Mouse (Mus musculus): Measurements from ENCODE around the gene Trnp1.

DNA sequence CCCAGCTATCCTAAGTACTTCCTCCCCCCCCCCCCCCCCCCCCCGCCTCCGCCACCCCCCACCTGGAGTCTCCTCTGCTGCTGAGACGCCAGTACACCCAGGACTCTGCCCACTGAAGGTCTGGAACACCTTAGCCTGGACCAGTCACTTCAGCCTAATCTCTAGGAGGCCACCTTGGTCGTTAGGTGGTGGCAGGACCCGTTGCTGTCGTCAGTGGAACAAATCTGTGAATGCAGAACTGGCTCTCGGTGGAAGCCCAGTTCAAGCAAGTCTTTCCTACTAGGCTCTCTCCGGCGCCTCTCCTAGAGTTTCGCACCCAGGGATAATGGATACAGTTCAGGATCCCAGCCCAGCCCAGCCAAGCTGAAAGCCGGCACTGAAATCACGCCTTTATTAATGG lies 4.5 kb downstream of the Trnp1 start:
- TF ChIP-seq CTCF (IDR thresholded peaks at IDR 0.05; ENCODE audit: insufficient read depth, low read length) (no peak), POLR2A (IDR thresholded peaks at IDR 0.05; ENCODE audit: borderline replicate concordance, extremely low read depth, low read depth, low read length) (no peak)
